Mouse (Mus musculus): ENCODE data around the gene Gm49450.

GRCm38 (mm10) chr15:98921510-98921909, 31.8 kb downstream of the Gm49450 start:
- no peak for TF ChIP-seq CTCF (IDR thresholded peaks at IDR 0.05; ENCODE audit: control insufficient read depth, insufficient read depth, insufficient read length)
- TF ChIP-seq MAX (IDR thresholded peaks at IDR 0.05), result no peak
- no peak for TF ChIP-seq MYOD1 (IDR thresholded peaks at IDR 0.05; ENCODE audit: control insufficient read depth, insufficient read length, low read depth)
- TF ChIP-seq USF1 (IDR thresholded peaks at IDR 0.05; ENCODE audit: low read depth), result no peak
- TF ChIP-seq MYOG (IDR thresholded peaks at IDR 0.05; ENCODE audit: control insufficient read depth, extremely low read depth, insufficient read length), result no peak
- TF ChIP-seq FOSL1 (IDR thresholded peaks at IDR 0.05; ENCODE audit: insufficient read depth, low read length, poor library complexity, severe bottlenecking), result no peak
- TF ChIP-seq CEBPB (IDR thresholded peaks at IDR 0.05; ENCODE audit: low read depth), result no peak
